Mouse (Mus musculus) embryonic facial prominence, embryonic 12.5 days (tissue): ENCODE results near the gene Tmem259. TPM values are rescaled to one million over a fixed set of nuclear protein-coding genes. Genes with fewer than 3 reads are reported as not detected.
A peak's percentile ranks its signal among the peaks of the same experiment; 100 is the strongest.

Experiments used
- ATAC-seq: fragments of 200-750 bp; cut with Nextera tagmentation; 2 replicates; pipeline ENCODE4 v1.8.0; 2017; ENCODE audit not compliant: insufficient number of reproducible peaks, insufficient read depth, low FRiP score, low TSS enrichment
- H3K27ac ChIP-seq: fragments of 300-500 bp; sonication (generic); 2 replicates; pipeline ENCODE4 v1.5.1; 2016; ENCODE audit warnings: mild to moderate bottlenecking
- H3K27me3 ChIP-seq: fragments of 300-500 bp; sonication (generic); 2 replicates; pipeline ENCODE4 v1.6.1; 2016; ENCODE audit warnings: mild to moderate bottlenecking, moderate library complexity
- H3K36me3 ChIP-seq: fragments of 300-500 bp; sonication (generic); 2 replicates; pipeline ENCODE4 v1.6.1; 2016; ENCODE audit warnings: mild to moderate bottlenecking
- H3K4me1 ChIP-seq: fragments of 300-500 bp; sonication (generic); 2 replicates; pipeline ENCODE4 v1.6.1; 2016
- H3K4me2 ChIP-seq: fragments of 300-500 bp; sonication (generic); replicated peaks from 2 replicates; pipeline ENCODE4 v1.6.1; 2016; ENCODE audit warnings: mild to moderate bottlenecking, moderate library complexity
- H3K4me3 ChIP-seq: fragments of 300-500 bp; sonication (generic); 2 replicates; pipeline ENCODE4 v1.5.1; 2016; ENCODE audit warnings: mild to moderate bottlenecking
- H3K9ac ChIP-seq: fragments of 300-500 bp; sonication (generic); 2 replicates; pipeline ENCODE4 v1.6.1; 2016; ENCODE audit warnings: mild to moderate bottlenecking, moderate library complexity
- H3K9me3 ChIP-seq: fragments of 300-500 bp; sonication (generic); 2 replicates; pipeline ENCODE4 v1.6.1; 2016; ENCODE audit warnings: mild to moderate bottlenecking, moderate library complexity
- WGBS: fragments of 180-500 bp; shearing (Covaris S2); methylation state at CpG from one replicate; pipeline ENCODE4 v1.1.7; 2016; 5-methylcytosine and 5-hydroxymethylcytosine counted together
- polyA plus RNA-seq: library from polyadenylated mRNA; unstranded; fragments of >200 nt; fragmentation: Nextera tagmentation; extraction: Ambion mirVana; gene quantifications from 2 replicates; pipeline ENCODE4 v1.2.1, GENCODE M21; 2016

Gene Tmem259
- polyA plus RNA-seq, 1 experiment from 2014 or later, result 24.3 TPM

DNA sequence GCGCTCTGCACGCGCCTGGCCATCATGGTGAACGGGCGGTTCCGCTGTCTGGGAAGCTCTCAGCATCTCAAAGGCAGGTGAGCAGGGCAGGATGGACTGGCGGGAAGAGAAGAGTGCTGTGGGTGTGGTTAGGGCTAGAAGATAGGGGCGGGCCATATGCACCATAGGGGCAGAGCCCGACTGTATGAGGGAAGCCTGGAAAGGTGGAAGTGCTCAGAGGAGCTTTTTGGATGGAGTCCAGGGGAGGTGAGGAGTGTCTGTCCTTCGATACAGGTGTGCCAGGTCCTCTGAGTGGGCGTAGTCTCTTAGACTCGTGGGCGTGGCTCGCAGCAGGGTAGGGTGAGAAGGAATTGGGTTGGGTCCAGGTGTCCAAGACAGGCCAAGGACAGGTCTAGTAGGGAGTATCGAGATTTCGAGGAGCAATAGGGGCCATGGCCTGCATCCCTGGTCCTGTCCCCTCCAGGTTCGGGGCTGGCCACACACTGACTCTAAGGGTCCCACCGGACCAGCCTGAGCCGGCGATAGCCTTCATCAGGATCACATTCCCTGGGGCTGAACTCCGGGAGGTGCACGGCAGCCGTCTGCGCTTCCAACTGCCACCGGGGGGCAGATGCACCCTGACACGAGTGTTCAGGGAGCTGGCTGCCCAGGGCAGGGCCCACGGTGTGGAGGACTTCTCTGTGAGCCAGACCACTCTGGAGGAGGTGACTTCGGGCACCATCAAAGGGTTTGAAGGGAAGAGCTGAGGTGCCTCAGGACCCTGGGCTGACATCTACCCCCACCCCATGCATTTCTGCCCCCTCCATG lies 30.6 kb upstream of the Tmem259 start:
- Histone ChIP-seq H3K36me3 (peaks cover 3% of the 10 kb centered on the region; the same call in 1 of the 2 replicates), H3K4me2 (no peak overlapping the region), H3K9ac (no peak overlapping the region), H3K27ac (no peak overlapping the region), H3K27me3 (peaks cover 66% of the 10 kb centered on the region), H3K4me1 (peaks cover 10% of the 10 kb centered on the region), H3K9me3 (peaks cover 11% of the 10 kb centered on the region), H3K4me3 (no peak overlapping the region)
- 20% methylated on average over 28 of the region's 28 CpGs for WGBS
- no peak for ATAC-seq

DNA sequence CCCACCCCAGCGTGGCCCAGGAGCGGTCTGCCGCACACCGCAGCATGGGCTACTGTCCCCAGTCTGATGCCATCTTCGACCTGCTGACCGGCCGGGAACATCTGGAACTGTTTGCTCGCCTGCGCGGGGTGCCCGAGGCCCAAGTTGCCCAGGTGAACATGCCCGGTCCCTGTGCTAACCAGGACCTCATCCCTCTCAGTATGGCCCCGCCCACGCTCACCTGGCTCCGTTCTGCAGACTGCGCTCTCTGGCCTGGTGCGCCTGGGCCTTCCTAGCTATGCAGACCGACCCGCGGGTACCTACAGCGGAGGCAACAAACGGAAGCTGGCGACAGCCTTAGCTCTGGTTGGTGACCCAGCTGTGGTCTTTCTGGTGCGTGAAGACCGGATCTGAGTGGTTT lies 29.5 kb upstream of the Tmem259 start:
- H3K4me3 ChIP-seq, result no peak overlapping the region

DNA sequence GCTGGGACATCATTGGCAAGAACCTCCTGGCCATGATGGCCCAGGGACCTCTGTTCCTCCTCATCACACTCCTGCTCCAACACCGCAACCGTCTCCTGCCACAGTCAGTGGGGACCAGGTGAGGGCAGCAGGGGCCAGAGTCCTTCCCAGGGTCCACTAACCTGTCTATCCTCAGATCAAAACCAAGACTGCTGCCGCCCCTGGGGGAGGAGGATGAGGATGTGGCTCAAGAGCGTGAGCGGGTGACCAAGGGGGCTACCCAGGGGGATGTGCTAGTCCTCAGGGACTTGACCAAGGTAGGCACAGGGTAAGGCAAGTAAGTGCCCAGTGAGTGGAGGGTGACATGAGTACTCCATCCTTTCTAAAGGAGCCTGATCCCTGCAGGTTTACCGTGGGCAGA lies 27.6 kb upstream of the Tmem259 start:
- Histone ChIP-seq H3K9me3 (peaks cover 11% of the 10 kb centered on the region), H3K4me1 (no peaks in the 10 kb centered on the region), H3K9ac (no peak overlapping the region), H3K36me3 (peaks cover 3% of the 10 kb centered on the region; the same call in 1 of the 2 replicates), H3K4me2 (no peak overlapping the region), H3K27ac (no peak overlapping the region), H3K4me3 (no peak overlapping the region), H3K27me3 (peaks cover 55% of the 10 kb centered on the region)
- no peak for ATAC-seq
- WGBS, result 81% methylated on average over 6 of the region's 6 CpGs

More for the DNA sequence above, 29.5 kb upstream of the Tmem259 start:
- Histone ChIP-seq H3K27me3 (peaks cover 62% of the 10 kb centered on the region), H3K4me1 (peaks cover under 1% of the 10 kb centered on the region), H3K4me2 (no peak overlapping the region), H3K9me3 (peaks cover 11% of the 10 kb centered on the region), H3K36me3 (peaks cover 3% of the 10 kb centered on the region; the same call in 1 of the 2 replicates), H3K9ac (no peak overlapping the region), H3K27ac (no peak overlapping the region)
- WGBS, result 24% methylated on average over 25 of the region's 25 CpGs
- ATAC-seq, result no peak

DNA sequence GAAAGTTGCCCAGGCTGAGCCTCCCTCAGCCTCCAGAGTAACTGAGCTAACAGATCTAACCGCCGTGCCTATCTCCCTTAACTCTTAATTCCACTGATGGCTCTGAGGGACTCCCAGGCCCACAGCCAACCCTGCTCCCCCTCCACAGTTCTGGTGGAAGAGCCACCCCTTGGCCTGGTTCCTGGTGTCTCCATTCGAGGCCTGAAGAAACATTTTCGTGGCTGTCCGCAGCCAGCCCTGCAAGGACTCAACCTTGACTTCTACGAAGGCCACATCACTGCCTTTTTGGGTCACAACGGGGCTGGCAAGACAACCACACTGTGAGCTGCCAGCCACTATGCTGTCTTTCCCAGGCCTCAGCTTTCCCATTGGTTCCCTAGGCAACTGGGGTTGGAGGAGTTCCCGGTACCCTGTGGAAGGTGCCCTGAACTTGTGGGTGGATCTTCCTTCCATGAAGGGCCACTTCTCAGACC lies 20.1 kb upstream of the Tmem259 start:
- no peak for ATAC-seq
- H3K4me3 ChIP-seq, result no peak overlapping the region
- H3K27me3 ChIP-seq, result peaks cover 31% of the 10 kb centered on the region
- no peak overlapping the region for H3K9ac ChIP-seq
- no peaks in the 10 kb centered on the region for H3K36me3 ChIP-seq
- no peaks in the 10 kb centered on the region for H3K9me3 ChIP-seq
- no peak overlapping the region for H3K4me2 ChIP-seq
- 90% methylated on average over 8 of the region's 8 CpGs for WGBS
- peaks cover 12% of the 10 kb centered on the region; the same call in 1 of the 2 replicates for H3K4me1 ChIP-seq
- no peak overlapping the region for H3K27ac ChIP-seq

DNA sequence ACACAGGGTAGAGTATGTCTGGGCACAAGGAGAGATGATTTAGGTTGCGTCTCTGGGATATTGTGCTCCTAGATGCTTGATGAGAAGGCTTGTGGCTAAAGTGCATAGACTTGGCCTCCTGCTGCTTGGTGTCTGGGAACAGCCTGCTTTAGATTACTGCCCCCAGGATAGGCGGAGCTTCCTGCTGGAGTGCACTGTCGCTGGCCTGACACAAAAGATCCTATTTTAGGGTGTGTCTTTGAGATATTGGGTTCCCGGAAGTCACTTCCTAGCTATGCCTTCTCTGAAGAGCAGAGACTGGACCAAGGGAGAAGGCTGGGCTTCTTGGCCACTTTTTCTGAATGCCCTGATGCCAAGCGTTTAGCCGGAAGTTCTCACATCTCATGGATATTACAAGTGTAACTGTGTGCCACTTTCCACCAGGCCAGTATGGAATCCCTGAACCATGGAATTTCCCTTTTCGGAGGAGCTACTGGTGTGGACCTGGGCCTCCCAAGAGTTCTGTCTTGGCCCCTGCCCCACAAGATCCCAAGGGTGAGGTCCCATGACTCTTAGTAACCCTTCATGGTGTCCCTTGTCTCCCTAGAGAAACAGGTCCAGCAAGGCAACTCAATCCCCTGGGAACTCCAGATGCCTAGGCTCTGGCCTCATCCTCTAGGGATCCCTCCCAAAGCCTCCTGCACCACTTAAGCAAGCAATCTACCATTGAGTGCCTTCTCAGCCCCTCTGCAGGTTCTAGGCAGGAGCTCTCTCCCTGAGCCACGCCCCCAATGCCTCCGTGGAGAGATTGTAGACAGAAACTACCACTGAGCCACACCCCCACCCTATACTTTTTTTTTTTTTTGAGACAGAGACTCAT lies 19.5 kb upstream of the Tmem259 start:
- Histone ChIP-seq H3K4me3 (no peak overlapping the region), H3K9ac (no peak overlapping the region; the same call in 1 of the 2 replicates), H3K4me2 (no peak overlapping the region), H3K36me3 (no peaks in the 10 kb centered on the region), H3K9me3 (no peaks in the 10 kb centered on the region), H3K27me3 (peaks cover 35% of the 10 kb centered on the region), H3K4me1 (peaks cover 12% of the 10 kb centered on the region; the same call in 1 of the 2 replicates), H3K27ac (no peak overlapping the region)
- WGBS, result 49% methylated on average over 9 of the region's 9 CpGs
- ATAC-seq, result no peak

DNA sequence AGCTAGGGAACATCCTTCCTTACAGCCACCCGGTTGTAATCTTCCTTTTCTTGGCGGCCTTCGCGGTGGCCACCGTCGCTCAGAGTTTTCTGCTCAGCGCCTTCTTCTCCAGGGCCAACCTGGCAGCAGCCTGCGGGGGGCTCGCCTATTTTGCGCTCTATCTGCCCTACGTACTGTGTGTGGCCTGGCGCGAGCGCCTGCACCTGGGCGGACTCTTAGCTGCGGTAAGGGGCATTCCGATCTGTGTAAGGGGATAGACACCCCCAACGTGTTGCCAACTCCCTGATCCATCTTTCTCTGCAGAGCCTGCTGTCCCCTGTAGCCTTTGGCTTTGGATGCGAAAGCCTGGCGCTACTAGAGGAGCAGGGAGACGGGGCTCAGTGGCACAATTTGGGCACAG lies 18.7 kb upstream of the Tmem259 start:
- no peaks in the 10 kb centered on the region for H3K36me3 ChIP-seq
- 23% methylated on average over 21 of the region's 21 CpGs for WGBS
- ATAC-seq, result no peak
- no peak overlapping the region for H3K4me2 ChIP-seq
- H3K9me3 ChIP-seq, result no peaks in the 10 kb centered on the region
- peaks cover 17% of the 10 kb centered on the region; the same call in 1 of the 2 replicates for H3K4me1 ChIP-seq
- peaks cover 42% of the 10 kb centered on the region for H3K27me3 ChIP-seq
- no peak overlapping the region for H3K4me3 ChIP-seq
- H3K9ac ChIP-seq, result peak overlapping the region; percentile 27
- no peak overlapping the region for H3K27ac ChIP-seq

DNA sequence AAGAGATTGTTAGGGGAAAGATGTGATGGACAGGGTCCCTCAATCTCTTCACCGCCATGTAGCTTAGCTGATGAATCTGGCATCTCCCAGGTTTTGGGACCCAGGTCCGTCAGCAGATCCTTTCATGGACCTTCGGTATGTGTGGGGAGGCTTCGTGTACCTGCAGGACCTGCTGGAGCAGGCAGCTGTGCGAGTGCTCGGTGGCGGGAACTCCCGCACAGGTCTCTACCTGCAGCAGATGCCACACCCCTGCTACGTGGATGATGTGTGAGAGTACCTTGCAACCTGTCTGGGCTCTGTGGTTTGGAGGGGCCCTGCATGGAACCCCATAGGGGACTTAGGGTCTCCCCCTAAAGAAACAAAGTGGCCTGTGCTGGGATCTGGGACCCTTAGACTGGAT lies 17.8 kb upstream of the Tmem259 start:
- ATAC-seq, result no peak
- 65% methylated on average over 9 of the region's 9 CpGs for WGBS
- no peak overlapping the region for H3K9ac ChIP-seq
- H3K4me2 ChIP-seq, result no peak overlapping the region
- H3K27me3 ChIP-seq, result peaks cover 42% of the 10 kb centered on the region
- H3K36me3 ChIP-seq, result no peaks in the 10 kb centered on the region
- no peaks in the 10 kb centered on the region for H3K9me3 ChIP-seq
- H3K4me3 ChIP-seq, result no peak overlapping the region
- no peak overlapping the region for H3K27ac ChIP-seq
- peaks cover 24% of the 10 kb centered on the region; the same call in 1 of the 2 replicates for H3K4me1 ChIP-seq

DNA sequence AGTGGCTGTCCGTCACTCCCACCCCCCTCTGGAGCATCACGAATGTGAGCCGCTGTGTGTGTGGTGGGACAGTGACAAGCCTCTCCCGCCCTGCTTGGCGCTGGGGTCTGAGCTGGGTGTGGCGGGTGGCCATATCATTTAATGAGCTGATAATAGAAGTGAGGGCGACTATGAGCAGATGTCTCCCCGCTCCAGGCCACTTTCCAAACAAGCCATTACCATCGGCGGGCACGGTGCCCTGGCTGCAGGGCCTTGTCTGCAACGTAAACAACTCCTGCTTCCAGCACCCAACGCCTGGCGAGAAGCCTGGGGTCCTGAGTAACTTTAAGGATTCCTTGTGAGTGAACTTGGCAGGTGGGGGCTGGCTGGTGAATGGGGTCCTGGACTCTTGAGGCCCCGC lies 13.7 kb upstream of the Tmem259 start:
- Histone ChIP-seq H3K4me1 (peaks cover 18% of the 10 kb centered on the region; the same call in 1 of the 2 replicates), H3K4me3 (peak overlapping the region; percentile 43), H3K9me3 (no peaks in the 10 kb centered on the region), H3K4me2 (peak overlapping the region; percentile 77), H3K9ac (peak overlapping the region; percentile 6; the same call in 1 of the 2 replicates), H3K36me3 (peaks cover 22% of the 10 kb centered on the region), H3K27ac (no peak overlapping the region), H3K27me3 (peaks cover 33% of the 10 kb centered on the region)
- WGBS, result 4% methylated on average over 15 of the region's 15 CpGs
- no peak for ATAC-seq

DNA sequence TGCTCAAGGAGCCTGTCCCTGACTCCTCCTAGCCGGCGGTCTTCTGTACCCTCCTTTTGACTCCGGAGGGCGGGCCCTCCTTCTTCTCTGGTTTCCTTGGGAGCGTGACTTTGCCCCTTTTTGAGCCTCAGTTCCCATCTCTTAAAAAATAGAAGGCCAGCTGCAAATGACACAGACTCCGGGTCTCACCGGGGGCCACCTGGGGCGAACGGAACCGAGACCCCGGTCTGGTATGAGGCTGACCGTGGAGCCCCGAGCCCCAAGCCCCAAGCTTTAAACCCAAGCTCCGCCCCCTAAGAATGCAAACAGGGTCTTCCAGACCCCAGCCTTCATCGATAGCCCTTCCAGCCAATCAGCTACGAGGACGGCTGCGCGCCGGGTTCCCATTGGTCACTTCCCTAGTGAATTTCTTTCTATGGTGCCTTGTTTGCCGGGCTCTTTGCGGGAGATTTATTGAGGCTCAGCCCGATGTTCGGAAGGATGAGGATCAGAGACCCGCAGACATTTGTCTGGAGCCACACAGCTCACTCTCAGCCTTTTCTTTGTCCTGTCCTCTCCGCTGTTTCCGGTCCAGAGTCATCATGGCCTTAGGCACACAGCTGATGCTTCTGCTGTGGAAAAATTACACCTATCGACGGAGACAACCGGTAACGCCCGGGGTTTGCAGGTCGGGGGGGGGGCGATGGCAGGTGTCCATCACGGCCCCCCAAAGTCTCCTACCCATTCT lies 13.1 kb upstream of the Tmem259 start:
- peaks cover 17% of the 10 kb centered on the region; the same call in 1 of the 2 replicates for H3K4me1 ChIP-seq
- H3K4me3 ChIP-seq, result peak overlapping the region; percentile 43
- peak overlapping the region; percentile 25 for H3K9ac ChIP-seq
- H3K27me3 ChIP-seq, result peaks cover 27% of the 10 kb centered on the region
- peak; percentile 52; the same call in 1 of the 2 replicates for ATAC-seq
- under 1% methylated on average over 35 of the region's 35 CpGs for WGBS
- peaks cover 28% of the 10 kb centered on the region for H3K36me3 ChIP-seq
- peak overlapping the region; percentile 77 for H3K4me2 ChIP-seq
- H3K27ac ChIP-seq, result no peak overlapping the region
- H3K9me3 ChIP-seq, result no peaks in the 10 kb centered on the region

DNA sequence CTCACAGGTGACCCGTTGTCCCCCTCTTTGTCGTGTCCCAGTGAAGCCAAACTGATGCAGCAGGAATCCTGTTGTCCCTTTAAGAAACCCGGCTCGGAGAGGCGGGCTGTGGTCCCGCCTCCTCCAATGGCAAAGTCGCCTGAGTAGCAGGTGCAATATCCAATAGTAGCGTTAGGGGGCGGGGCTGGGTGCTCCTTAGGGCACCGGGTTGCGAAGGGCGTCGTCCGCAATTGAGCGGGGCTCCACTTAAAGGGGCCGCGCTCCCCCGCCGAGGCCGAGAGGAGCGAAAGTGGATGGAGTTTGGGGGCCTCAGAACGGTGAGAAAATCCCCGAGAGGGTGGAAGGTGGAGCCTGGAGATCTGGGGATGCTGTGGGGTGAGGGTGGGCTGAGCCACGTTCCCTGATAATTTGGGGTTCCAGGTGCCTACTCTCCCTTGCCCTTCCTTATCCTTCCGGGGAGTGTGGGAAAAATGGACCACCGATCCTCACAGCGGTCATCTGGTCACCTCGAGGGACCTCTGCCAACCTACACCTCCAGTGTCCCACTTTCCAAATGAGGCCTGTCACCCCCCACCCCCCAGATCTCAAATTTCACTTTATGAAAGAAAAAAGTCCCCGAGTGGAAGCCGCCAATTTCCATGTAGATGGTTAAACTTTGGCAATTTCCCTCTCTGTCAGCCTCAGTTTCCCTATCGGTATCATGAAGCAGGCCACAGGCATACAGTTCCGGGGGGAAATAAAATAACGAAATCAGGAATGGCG lies 12.3 kb upstream of the Tmem259 start, which contains the start of gene Abca7:
Gene Abca7 (plus strand): TSS at position 223 of the 762 bp plus-strand sequence.
- ATAC-seq, result peak; percentile 82
- peak within 1 kb of the TSS; percentile 25; the same call in 1 of the 2 replicates for H3K9ac ChIP-seq
- H3K4me1 ChIP-seq, result peaks cover 17% of the 10 kb centered on the region; the same call in 1 of the 2 replicates
- under 1% methylated on average over 34 of the region's 34 CpGs for WGBS
- peaks cover 36% of the 10 kb centered on the region for H3K36me3 ChIP-seq
- peaks cover 20% of the 10 kb centered on the region for H3K27me3 ChIP-seq
- no peaks in the 10 kb centered on the region; the same call in 1 of the 2 replicates for H3K9me3 ChIP-seq
- no peak within 1 kb of the TSS; the same call in 1 of the 2 replicates for H3K27ac ChIP-seq
- peak within 1 kb of the TSS; percentile 43 for H3K4me3 ChIP-seq
- peak within 1 kb of the TSS; percentile 77 for H3K4me2 ChIP-seq
